Comparison of ENCODE assay signal across 8 mouse cellular contexts in genomic region chr14:76505439-76506220, GRCm38 (mm10). TPM values are rescaled to one million over a fixed set of nuclear protein-coding genes. Genes with fewer than 3 reads are reported as not detected.
DNase-seq lines count a peak whose midpoint lies in the region; ATAC-seq and TF ChIP-seq lines count a peak whose summit lies in the region.

No protein-coding gene starts in this region.

- no peaks in the 10 kb centered on the region for H3K79me2 ChIP-seq in liver, adult 2 months (ENCODE audit: control insufficient read depth, insufficient read depth, low read length)

- peak; percentile 84 for ATAC-seq in kidney, embryonic 15.5 days (replicated peaks; ENCODE audit: low FRiP score)

- H3K4me2 ChIP-seq in kidney, embryonic 15.5 days, result peak overlapping the region; percentile 82

- H3K4me3 ChIP-seq in embryonic fibroblast, embryonic 13.5 days (ENCODE audit: insufficient read depth, low read length), result peak overlapping the region; percentile 90
- peak overlapping the region; percentile 90 for H3K4me3 ChIP-seq in heart, embryonic 10.5 days
- H3K4me3 ChIP-seq in kidney, embryonic 15.5 days (replicated peaks), result peak overlapping the region; percentile 57
- peak overlapping the region; percentile 74 for H3K4me3 ChIP-seq in liver, adult 2 months (ENCODE audit: insufficient read depth, low read depth, low read length)

- H3K9me3 ChIP-seq in heart, embryonic 10.5 days, result no peaks in the 10 kb centered on the region
- no peaks in the 10 kb centered on the region for H3K9me3 ChIP-seq in kidney, embryonic 15.5 days (replicated peaks)

- peak; percentile 97 for DNase-seq in 416B (ENCODE audit: low read depth)
- peak; percentile 99 for DNase-seq in brain, adult 2 months (ENCODE audit: low read depth, low spot score)
- DNase-seq in heart, embryonic 10.5 days (ENCODE audit: low spot score), result peak; percentile 97
- DNase-seq in liver, adult 2 months (ENCODE audit: extremely low read depth, low read depth, low spot score), result peak; percentile 77
- peak; percentile 54 for DNase-seq in naive thymus-derived CD4-positive, alpha-beta T cell, adult 2 months (ENCODE audit: low read depth)
- DNase-seq in splenic B cell, adult 2 months (ENCODE audit: low read depth, low spot score), result peak; percentile 81

- no peak for TF ChIP-seq CTCF in embryonic fibroblast, embryonic 13.5 days (IDR thresholded peaks at IDR 0.05; ENCODE audit: borderline replicate concordance, insufficient read depth, low read length)
- no peak for TF ChIP-seq CTCF in liver, adult 2 months (IDR thresholded peaks at IDR 0.05; ENCODE audit: low read depth, low read length)

- H3K27me3 ChIP-seq in heart, embryonic 10.5 days (ENCODE audit: insufficient read depth, poor library complexity, severe bottlenecking), result no peaks in the 10 kb centered on the region
- no peaks in the 10 kb centered on the region for H3K27me3 ChIP-seq in kidney, embryonic 15.5 days
- H3K27me3 ChIP-seq in liver, adult 2 months (ENCODE audit: control insufficient read depth, insufficient read depth, low read length), result no peaks in the 10 kb centered on the region
- H3K27me3 ChIP-seq in splenic B cell, adult 2 months (ENCODE audit: control insufficient read depth, insufficient read depth, low read length, poor library complexity, severe bottlenecking), result no peaks in the 10 kb centered on the region

- H3K4me1 ChIP-seq in embryonic fibroblast, embryonic 13.5 days (ENCODE audit: control insufficient read depth, insufficient read depth, low read length), result no peaks in the 10 kb centered on the region
- H3K4me1 ChIP-seq in heart, embryonic 10.5 days, result peaks cover 18% of the 10 kb centered on the region
- H3K4me1 ChIP-seq in kidney, embryonic 15.5 days, result peaks cover 27% of the 10 kb centered on the region
- H3K4me1 ChIP-seq in liver, adult 2 months (ENCODE audit: control insufficient read depth, insufficient read depth, low read length), result no peaks in the 10 kb centered on the region

- peak overlapping the region; percentile 95 for H3K27ac ChIP-seq in embryonic fibroblast, embryonic 13.5 days (ENCODE audit: insufficient read depth, low read length)
- peak overlapping the region; percentile 99 for H3K27ac ChIP-seq in heart, embryonic 10.5 days
- H3K27ac ChIP-seq in kidney, embryonic 15.5 days, result peak overlapping the region; percentile 100
- peak overlapping the region; percentile 74 for H3K27ac ChIP-seq in liver, adult 2 months (replicated peaks; ENCODE audit: insufficient read depth, low read depth, low read length)

- WGBS in heart, embryonic 10.5 days, result under 1% methylated on average over 31 of the region's 31 CpGs
- WGBS in kidney, embryonic 15.5 days, result under 1% methylated on average over 31 of the region's 31 CpGs
- WGBS in liver, adult 2 months, result 2% methylated on average over 31 of the region's 31 CpGs

- H3K9ac ChIP-seq in kidney, embryonic 15.5 days, result peak overlapping the region; percentile 73
- peak overlapping the region; percentile 88 for H3K9ac ChIP-seq in liver, adult 2 months (ENCODE audit: low read depth, low read length)

- H3K36me3 ChIP-seq in heart, embryonic 10.5 days, result peaks cover 24% of the 10 kb centered on the region
- peaks cover 35% of the 10 kb centered on the region for H3K36me3 ChIP-seq in kidney, embryonic 15.5 days
- no peaks in the 10 kb centered on the region; the same call in 1 of the 2 replicates for H3K36me3 ChIP-seq in liver, adult 2 months (ENCODE audit: control insufficient read depth, insufficient read depth, low read length)
- H3K36me3 ChIP-seq in splenic B cell, adult 2 months (ENCODE audit: control insufficient read depth, insufficient read depth, low read length, poor library complexity, severe bottlenecking), result no peaks in the 10 kb centered on the region

- TF ChIP-seq POLR2A in embryonic fibroblast, embryonic 13.5 days (IDR thresholded peaks at IDR 0.05; ENCODE audit: low read depth, low read length), result peak; percentile 69
- no peak for TF ChIP-seq POLR2A in liver, adult 2 months (IDR thresholded peaks at IDR 0.05; ENCODE audit: extremely low read depth, insufficient read depth, low read length)

RNA-seq across cellular contexts. Expression of gene Serp2, which starts 51.1 kb away (rescaled TPM):
- polyA plus RNA-seq in embryonic fibroblast, embryonic 13.5 days (2011; ENCODE audit: insufficient read length, low read depth, missing spikeins), result 2.7 and 3.5 TPM in 2 replicates
- polyA plus RNA-seq in heart, embryonic 10.5 days (2016; fragmentation: Nextera tagmentation; extraction: Ambion mirVana), result 25.3 and 27.0 TPM in 2 replicates
- polyA plus RNA-seq in kidney, embryonic 15.5 days (2015; fragmentation: Nextera tagmentation; extraction: Ambion mirVana), result 10.3 and 11.1 TPM in 2 replicates
- total RNA-seq in liver, adult 2 months (2014; rRNA removed), result 0.37 TPM in 1 of 2 replicates, not detected in the other
- polyA plus RNA-seq in liver, adult 2 months (2012; rRNA removed), result not detected in 2 replicates

Comparison
In these comparisons a context has a peak if more than half of its experiments do, and no peak if none do; other contexts are left out.
1. Peak in every context shown above with its lines: DNase-seq, ATAC-seq, H3K4me3 ChIP-seq and H3K27ac ChIP-seq.